In the genomic region with DNA sequence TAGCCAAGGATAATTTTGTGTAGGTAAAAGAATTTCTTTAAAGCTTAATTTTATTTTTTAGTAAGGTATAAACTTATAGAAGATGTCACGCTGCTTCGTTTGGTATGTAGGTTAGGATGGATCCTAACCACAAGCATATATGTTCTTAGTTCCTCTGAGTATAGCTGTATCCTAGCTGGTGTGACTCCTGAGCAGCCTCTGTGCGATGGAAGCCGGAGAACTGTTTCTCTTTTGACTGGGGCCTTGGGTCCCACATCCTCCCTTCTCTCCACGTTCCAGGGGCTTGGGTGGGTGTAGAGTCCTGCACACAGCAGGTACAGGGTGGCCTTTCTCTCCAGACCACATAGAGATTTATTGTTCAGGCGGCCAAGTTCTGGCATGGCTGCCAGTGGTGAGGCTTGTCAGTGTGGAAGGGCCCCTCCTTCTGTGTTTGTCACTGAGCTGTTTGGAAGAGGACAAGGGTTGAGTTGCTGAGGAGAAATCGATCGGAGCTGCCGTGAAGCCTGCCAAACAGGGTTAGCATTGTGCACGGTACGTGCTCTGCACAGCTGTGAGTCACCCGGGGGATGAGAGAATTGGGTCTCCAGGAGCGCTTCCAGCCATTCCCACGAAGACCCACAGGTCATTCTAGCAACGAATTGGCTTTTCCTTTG, we compare ENCODE assay signal across 8 mouse cellular contexts. TPM values are rescaled to one million over a fixed set of nuclear protein-coding genes. Genes with fewer than 3 reads are reported as not detected.
DNase-seq lines count a peak whose midpoint lies in the region; ATAC-seq and TF ChIP-seq lines count a peak whose summit lies in the region.

No protein-coding gene starts in this region.

- H3K9me3 ChIP-seq in forebrain, postnatal 0 days (ENCODE audit: low read length), result no peaks in the 10 kb centered on the region
- H3K9me3 ChIP-seq in forebrain, embryonic 13.5 days (replicated peaks), result no peaks in the 10 kb centered on the region
- no peaks in the 10 kb centered on the region for H3K9me3 ChIP-seq in limb, embryonic 13.5 days
- H3K9me3 ChIP-seq in kidney, embryonic 15.5 days (replicated peaks), result no peaks in the 10 kb centered on the region

- peak; percentile 89 for ATAC-seq in forebrain, postnatal 0 days
- no peak for ATAC-seq in forebrain, embryonic 13.5 days
- peak; percentile 70 for ATAC-seq in limb, embryonic 13.5 days (ENCODE audit: low FRiP score, low read depth)
- no peak for ATAC-seq in kidney, embryonic 15.5 days (replicated peaks; ENCODE audit: low FRiP score)

- no peaks in the 10 kb centered on the region for H3K36me3 ChIP-seq in forebrain, postnatal 0 days (ENCODE audit: insufficient read depth)
- H3K36me3 ChIP-seq in forebrain, embryonic 13.5 days (ENCODE audit: poor library complexity, severe bottlenecking), result no peaks in the 10 kb centered on the region
- H3K36me3 ChIP-seq in limb, embryonic 13.5 days, result no peaks in the 10 kb centered on the region
- no peaks in the 10 kb centered on the region for H3K36me3 ChIP-seq in kidney, embryonic 15.5 days

- TF ChIP-seq CTCF in forebrain, postnatal 0 days (IDR thresholded peaks at IDR 0.05; ENCODE audit: low read depth), result no peak

- H3K9ac ChIP-seq in forebrain, postnatal 0 days, result no peak overlapping the region
- no peak overlapping the region for H3K9ac ChIP-seq in forebrain, embryonic 13.5 days
- H3K9ac ChIP-seq in limb, embryonic 13.5 days, result no peak overlapping the region
- H3K9ac ChIP-seq in kidney, embryonic 15.5 days, result no peak overlapping the region

- H3K27ac ChIP-seq in forebrain, postnatal 0 days (ENCODE audit: low read depth, low read length), result peak overlapping the region; percentile 50; the same call in 1 of the 2 replicates
- H3K27ac ChIP-seq in forebrain, embryonic 13.5 days, result no peak overlapping the region
- H3K27ac ChIP-seq in limb, embryonic 13.5 days, result peak overlapping the region; percentile 55; the same call in 1 of the 2 replicates
- no peak overlapping the region for H3K27ac ChIP-seq in kidney, embryonic 15.5 days

- H3K4me3 ChIP-seq in forebrain, postnatal 0 days (ENCODE audit: low read depth, low read length), result no peak overlapping the region
- no peak overlapping the region for H3K4me3 ChIP-seq in forebrain, embryonic 13.5 days
- no peak overlapping the region for H3K4me3 ChIP-seq in limb, embryonic 13.5 days
- no peak overlapping the region for H3K4me3 ChIP-seq in kidney, embryonic 15.5 days (replicated peaks)

- no peaks in the 10 kb centered on the region for H3K27me3 ChIP-seq in forebrain, postnatal 0 days (ENCODE audit: insufficient read depth, low read length)
- H3K27me3 ChIP-seq in forebrain, embryonic 13.5 days, result 0 out of 2 replicates have a peak, but pooled peaks cover 3% of the 10 kb centered on the region
- H3K27me3 ChIP-seq in limb, embryonic 13.5 days, result peaks cover 32% of the 10 kb centered on the region
- peaks cover 38% of the 10 kb centered on the region for H3K27me3 ChIP-seq in kidney, embryonic 15.5 days

- no peak overlapping the region for H3K4me2 ChIP-seq in forebrain, postnatal 0 days (ENCODE audit: low read depth)
- H3K4me2 ChIP-seq in forebrain, embryonic 13.5 days, result no peak overlapping the region
- peak overlapping the region; percentile 30; the same call in 1 of the 2 replicates for H3K4me2 ChIP-seq in limb, embryonic 13.5 days (replicated peaks)
- no peak overlapping the region for H3K4me2 ChIP-seq in kidney, embryonic 15.5 days

- 46% methylated on average over 15 of the region's 15 CpGs for WGBS in forebrain, postnatal 0 days
- 68% methylated on average over 15 of the region's 15 CpGs for WGBS in forebrain, embryonic 13.5 days
- 59% methylated on average over 15 of the region's 15 CpGs for WGBS in limb, embryonic 13.5 days
- WGBS in kidney, embryonic 15.5 days, result 55% methylated on average over 15 of the region's 15 CpGs

- peak; percentile 28 for DNase-seq in forebrain, postnatal 0 days
- DNase-seq in fibroblast of lung, adult 2 months (ENCODE audit: low read depth), result peak; percentile 94
- DNase-seq in right cerebral cortex, postnatal 10 days (ENCODE audit: low spot score in 2 of 2), result peak; percentile 64 to 71
- no peak for DNase-seq in lung, postnatal 4 days
- DNase-seq in cerebellum, adult 18-20 months, result no peak

- H3K4me1 ChIP-seq in forebrain, postnatal 0 days (ENCODE audit: insufficient read depth), result no peaks in the 10 kb centered on the region
- no peaks in the 10 kb centered on the region for H3K4me1 ChIP-seq in forebrain, embryonic 13.5 days
- H3K4me1 ChIP-seq in limb, embryonic 13.5 days, result peaks cover 37% of the 10 kb centered on the region
- H3K4me1 ChIP-seq in kidney, embryonic 15.5 days, result no peaks in the 10 kb centered on the region

RNA-seq across cellular contexts. Expression of a gene that starts 6.9 kb away (rescaled TPM):
- 9.5 and 16.9 TPM in 2 replicates for total RNA-seq in forebrain, postnatal 0 days (2014; rRNA removed)
- 7.9 and 12.3 TPM in 2 replicates for polyA plus RNA-seq in forebrain, postnatal 0 days (2015; fragmentation: Nextera tagmentation; extraction: Ambion mirVana)
- 6.4 and 7.3 TPM in 2 replicates for polyA plus RNA-seq in forebrain, embryonic 13.5 days (2015; fragmentation: Nextera tagmentation; extraction: Ambion mirVana)
- polyA plus RNA-seq in limb, embryonic 13.5 days (2015; fragmentation: Nextera tagmentation; extraction: Ambion mirVana), result 7.7 and 8.6 TPM in 2 replicates
- polyA plus RNA-seq in kidney, embryonic 15.5 days (2015; fragmentation: Nextera tagmentation; extraction: Ambion mirVana), result 1.7 and 2.3 TPM in 2 replicates

Comparison
In these comparisons a context has a peak if more than half of its experiments do, and no peak if none do; other contexts are left out.
1. ATAC-seq: peak in forebrain, postnatal 0 days (single experiment) and limb, embryonic 13.5 days (single experiment); none in forebrain, embryonic 13.5 days (single experiment) and kidney, embryonic 15.5 days (single experiment).
2. H3K27ac ChIP-seq: peak in forebrain, postnatal 0 days (single experiment) and limb, embryonic 13.5 days (single experiment); none in forebrain, embryonic 13.5 days (single experiment) and kidney, embryonic 15.5 days (single experiment).
3. DNase-seq: peak in forebrain, postnatal 0 days (single experiment), fibroblast of lung, adult 2 months (single experiment) and right cerebral cortex, postnatal 10 days (2 of 2); none in lung, postnatal 4 days (0 of 2) and cerebellum, adult 18-20 months (0 of 2).